8 mouse cellular contexts compared by ENCODE assay signal in the genomic region with DNA sequence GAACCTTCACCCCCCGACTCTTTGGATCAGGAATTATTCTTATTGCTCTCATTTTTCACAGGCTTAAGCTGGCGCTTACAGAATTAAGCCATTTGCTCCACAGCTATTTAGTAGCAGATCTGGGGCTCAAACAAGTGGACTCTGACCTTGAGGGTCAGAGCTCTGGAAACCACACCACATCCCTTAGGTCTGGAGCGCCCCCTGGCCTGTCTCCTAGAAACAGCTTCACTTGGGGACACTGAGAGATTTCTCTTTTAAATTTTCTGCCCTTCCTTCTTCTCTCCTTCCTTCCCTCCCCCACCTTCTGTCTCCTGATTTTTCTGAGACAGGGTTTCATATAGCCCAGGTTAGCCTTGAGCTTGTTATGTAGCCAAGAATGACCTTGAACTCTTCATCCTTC. TPM values are rescaled to one million over a fixed set of nuclear protein-coding genes. Genes with fewer than 3 reads are reported as not detected.
DNase-seq lines count a peak whose midpoint lies in the region; ATAC-seq and TF ChIP-seq lines count a peak whose summit lies in the region.

No protein-coding gene starts in this region.

- 28% methylated on average over 3 of the region's 3 CpGs for WGBS in heart, postnatal 0 days
- 24% methylated on average over 3 of the region's 3 CpGs for WGBS in heart, embryonic 12.5 days
- WGBS in limb, embryonic 11.5 days = 19% methylated on average over 3 of the region's 3 CpGs

- no peak for DNase-seq in heart, postnatal 0 days (ENCODE audit: low spot score)
- peak; percentile 29 for DNase-seq in thymus, postnatal 14 days
- no peak for DNase-seq in thymus, postnatal 0 days (ENCODE audit: low spot score)
- DNase-seq in cerebellum, postnatal 36 days = peak; percentile 73 to 77
- peak; percentile 68 for DNase-seq in limb, embryonic 11.5 days (ENCODE audit: low spot score)
- peak; percentile 84 for DNase-seq in testis, postnatal 10 days (ENCODE audit: low spot score)
- no peak for DNase-seq in right cerebral cortex, postnatal 36 days (ENCODE audit: low spot score in 2 of 2)

- no peaks in the 10 kb centered on the region for H3K9me3 ChIP-seq in heart, postnatal 0 days (replicated peaks; ENCODE audit: control insufficient read depth, low read length)
- H3K9me3 ChIP-seq in heart, embryonic 12.5 days (replicated peaks) = no peaks in the 10 kb centered on the region
- H3K9me3 ChIP-seq in limb, embryonic 11.5 days (ENCODE audit: control insufficient read depth, low read length) = no peaks in the 10 kb centered on the region

- ATAC-seq in heart, postnatal 0 days (ENCODE audit: insufficient read depth, low read depth) = no peak
- no peak for ATAC-seq in heart, embryonic 12.5 days (ENCODE audit: insufficient number of reproducible peaks, low FRiP score)
- ATAC-seq in limb, embryonic 11.5 days (ENCODE audit: insufficient number of reproducible peaks, low FRiP score, low TSS enrichment, low read depth) = no peak

- no peaks in the 10 kb centered on the region for H3K27me3 ChIP-seq in heart, postnatal 0 days (ENCODE audit: control insufficient read depth, insufficient read depth, low read length)
- H3K27me3 ChIP-seq in heart, embryonic 12.5 days (replicated peaks) = peaks cover 18% of the 10 kb centered on the region; the same call in 1 of the 2 replicates
- H3K27me3 ChIP-seq in limb, embryonic 11.5 days (ENCODE audit: control insufficient read depth, insufficient read depth, low read length) = no peaks in the 10 kb centered on the region

- no peak for TF ChIP-seq EP300 in heart, postnatal 0 days (IDR thresholded peaks at IDR 0.05; ENCODE audit: low read depth)

- no peak overlapping the region for H3K4me3 ChIP-seq in heart, postnatal 0 days (ENCODE audit: low read depth, low read length)
- H3K4me3 ChIP-seq in heart, embryonic 12.5 days = no peak overlapping the region
- no peak overlapping the region for H3K4me3 ChIP-seq in limb, embryonic 11.5 days (ENCODE audit: low read depth, low read length)

- no peak overlapping the region for H3K4me2 ChIP-seq in heart, postnatal 0 days (ENCODE audit: low read depth, low read length)
- H3K4me2 ChIP-seq in heart, embryonic 12.5 days = no peak overlapping the region
- H3K4me2 ChIP-seq in limb, embryonic 11.5 days (ENCODE audit: low read depth, severe bottlenecking) = no peak overlapping the region

- H3K9ac ChIP-seq in heart, postnatal 0 days (replicated peaks; ENCODE audit: low read depth, low read length) = no peak overlapping the region
- no peak overlapping the region for H3K9ac ChIP-seq in heart, embryonic 12.5 days
- no peak overlapping the region for H3K9ac ChIP-seq in limb, embryonic 11.5 days (ENCODE audit: low read length)

- H3K36me3 ChIP-seq in heart, postnatal 0 days (replicated peaks; ENCODE audit: control insufficient read depth, insufficient read depth, low read length) = no peaks in the 10 kb centered on the region
- no peaks in the 10 kb centered on the region for H3K36me3 ChIP-seq in heart, embryonic 12.5 days
- no peaks in the 10 kb centered on the region for H3K36me3 ChIP-seq in limb, embryonic 11.5 days (ENCODE audit: control insufficient read depth, insufficient read depth, low read length)

- TF ChIP-seq CTCF in heart, postnatal 0 days (IDR thresholded peaks at IDR 0.05; ENCODE audit: low read depth) = peak; percentile 64

- H3K4me1 ChIP-seq in heart, postnatal 0 days (ENCODE audit: control insufficient read depth, insufficient read depth) = no peaks in the 10 kb centered on the region
- H3K4me1 ChIP-seq in heart, embryonic 12.5 days (replicated peaks) = no peaks in the 10 kb centered on the region
- no peaks in the 10 kb centered on the region for H3K4me1 ChIP-seq in limb, embryonic 11.5 days (ENCODE audit: control insufficient read depth, insufficient read depth, low read length)

- H3K27ac ChIP-seq in heart, postnatal 0 days (ENCODE audit: low read depth) = no peak overlapping the region
- H3K27ac ChIP-seq in heart, embryonic 12.5 days (ENCODE audit: poor library complexity, severe bottlenecking) = no peak overlapping the region
- no peak overlapping the region for H3K27ac ChIP-seq in limb, embryonic 11.5 days (replicated peaks; ENCODE audit: low read depth, low read length)

RNA-seq across cellular contexts. Expression of a gene that starts 10.9 kb away (rescaled TPM):
- 69.6 and 70.6 TPM in 2 replicates for total RNA-seq in heart, postnatal 0 days (2014; rRNA removed; ENCODE audit: low replicate concordance)
- 24.1 and 24.6 TPM in 2 replicates for polyA plus RNA-seq in heart, postnatal 0 days (2015; fragmentation: Nextera tagmentation; extraction: Ambion mirVana)
- polyA plus RNA-seq in heart, embryonic 12.5 days (2016; fragmentation: Nextera tagmentation; extraction: Ambion mirVana) = 47.1 TPM in 2 replicates
- polyA plus RNA-seq in thymus, postnatal 0 days (2015; fragmentation: Nextera tagmentation; extraction: Ambion mirVana) = 39.8 and 42.8 TPM in 2 replicates
- 85.4 and 86.0 TPM in 2 replicates for polyA plus RNA-seq in limb, embryonic 11.5 days (2014; fragmentation: Nextera tagmentation; extraction: Ambion mirVana)

RNA-seq across cellular contexts. Expression of a gene that starts 31.3 kb away (rescaled TPM):
- not detected in 2 replicates for total RNA-seq in heart, postnatal 0 days (2014; rRNA removed; ENCODE audit: low replicate concordance)
- polyA plus RNA-seq in heart, postnatal 0 days (2015; fragmentation: Nextera tagmentation; extraction: Ambion mirVana) = 0.07 TPM in 1 of 2 replicates, not detected in the other
- polyA plus RNA-seq in heart, embryonic 12.5 days (2016; fragmentation: Nextera tagmentation; extraction: Ambion mirVana) = 0.08 TPM in 1 of 2 replicates, not detected in the other
- 0.14 TPM in 1 of 2 replicates, not detected in the other for polyA plus RNA-seq in thymus, postnatal 0 days (2015; fragmentation: Nextera tagmentation; extraction: Ambion mirVana)
- 1.2 and 1.7 TPM in 2 replicates for polyA plus RNA-seq in limb, embryonic 11.5 days (2014; fragmentation: Nextera tagmentation; extraction: Ambion mirVana)

RNA-seq across cellular contexts. Expression of a gene that starts 49.5 kb away (rescaled TPM):
- total RNA-seq in heart, postnatal 0 days (2014; rRNA removed; ENCODE audit: low replicate concordance) = 39.4 and 73.8 TPM in 2 replicates
- 32.6 and 33.7 TPM in 2 replicates for polyA plus RNA-seq in heart, postnatal 0 days (2015; fragmentation: Nextera tagmentation; extraction: Ambion mirVana)
- 39.7 and 40.6 TPM in 2 replicates for polyA plus RNA-seq in heart, embryonic 12.5 days (2016; fragmentation: Nextera tagmentation; extraction: Ambion mirVana)
- 49.5 and 49.6 TPM in 2 replicates for polyA plus RNA-seq in thymus, postnatal 0 days (2015; fragmentation: Nextera tagmentation; extraction: Ambion mirVana)
- 41.5 and 41.9 TPM in 2 replicates for polyA plus RNA-seq in limb, embryonic 11.5 days (2014; fragmentation: Nextera tagmentation; extraction: Ambion mirVana)

RNA-seq across cellular contexts. Expression of a gene that starts 50.9 kb away (rescaled TPM):
- total RNA-seq in heart, postnatal 0 days (2014; rRNA removed; ENCODE audit: low replicate concordance) = 2.7 and 3.3 TPM in 2 replicates
- polyA plus RNA-seq in heart, postnatal 0 days (2015; fragmentation: Nextera tagmentation; extraction: Ambion mirVana) = 1.4 and 1.6 TPM in 2 replicates
- 9.7 and 10.1 TPM in 2 replicates for polyA plus RNA-seq in heart, embryonic 12.5 days (2016; fragmentation: Nextera tagmentation; extraction: Ambion mirVana)
- polyA plus RNA-seq in thymus, postnatal 0 days (2015; fragmentation: Nextera tagmentation; extraction: Ambion mirVana) = 0.54 and 0.60 TPM in 2 replicates
- 19.5 and 21.3 TPM in 2 replicates for polyA plus RNA-seq in limb, embryonic 11.5 days (2014; fragmentation: Nextera tagmentation; extraction: Ambion mirVana)

Comparison
In these comparisons a context has a peak if more than half of its experiments do, and no peak if none do; other contexts are left out.
1. DNase-seq: peak in thymus, postnatal 14 days (single experiment), cerebellum, postnatal 36 days (2 of 2), limb, embryonic 11.5 days (single experiment) and testis, postnatal 10 days (single experiment); none in heart, postnatal 0 days (single experiment), thymus, postnatal 0 days (single experiment) and right cerebral cortex, postnatal 36 days (0 of 2).